Mouse (Mus musculus) gonadal fat pad, adult 2 months (tissue): ENCODE data around the gene Nrm. TPM values are rescaled to one million over a fixed set of nuclear protein-coding genes. Genes with fewer than 3 reads are reported as not detected.

ENCODE experiments used
- DNase-seq: peaks from one replicate; pipeline ENCODE4 v3.0.0-alpha.2; 2012; ENCODE audit warnings: low read depth
- polyA plus RNA-seq: library from polyadenylated mRNA; depleted of rRNA; stranded (reverse); fragments of >200 nt; gene quantifications from 2 replicates; pipeline ENCODE4 v1.2.3, GENCODE M21; 2012; rRNA removed

Nrm gene
- polyA plus RNA-seq, 1 experiment, result 7.8 TPM

DNA sequence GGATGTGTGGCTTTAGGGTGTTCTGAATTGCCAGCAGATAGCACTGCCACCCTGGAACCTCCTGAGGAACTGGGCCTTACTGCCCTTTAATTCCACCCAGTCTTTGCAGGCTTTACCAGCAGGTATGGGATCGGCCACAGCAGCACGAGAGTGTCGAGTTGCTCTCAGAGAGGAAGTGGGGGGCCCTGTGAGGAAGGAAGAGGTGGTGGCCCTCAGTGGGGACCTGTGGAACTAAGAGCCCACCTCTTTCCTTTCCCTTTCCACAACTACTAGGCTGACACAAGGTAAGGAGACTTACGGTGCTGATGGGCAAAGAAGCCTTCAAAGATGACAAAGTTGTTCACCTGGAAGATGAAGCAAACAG is 42.9 kb downstream of the Nrm start:
- no peak for DNase-seq

DNA sequence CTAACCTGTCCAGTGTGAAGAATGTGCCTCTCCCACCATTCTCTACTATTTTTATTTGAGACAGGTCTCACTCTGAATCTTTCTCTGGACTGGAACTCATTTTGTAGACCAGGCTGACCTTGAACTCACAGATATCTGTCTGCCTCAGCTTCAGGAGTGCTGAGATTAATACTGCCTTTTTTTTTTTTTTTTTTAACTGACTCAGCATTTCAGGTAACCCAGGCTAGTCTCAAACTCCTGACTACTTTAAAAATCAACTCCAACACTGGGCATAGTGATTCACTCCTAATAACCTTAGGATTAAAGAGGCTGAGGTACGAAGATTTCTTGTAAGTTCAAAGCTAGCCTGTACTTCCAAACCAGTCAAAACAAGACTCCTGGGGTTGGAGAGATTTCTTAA is 44.5 kb downstream of the Nrm start:
- no peak for DNase-seq

DNA sequence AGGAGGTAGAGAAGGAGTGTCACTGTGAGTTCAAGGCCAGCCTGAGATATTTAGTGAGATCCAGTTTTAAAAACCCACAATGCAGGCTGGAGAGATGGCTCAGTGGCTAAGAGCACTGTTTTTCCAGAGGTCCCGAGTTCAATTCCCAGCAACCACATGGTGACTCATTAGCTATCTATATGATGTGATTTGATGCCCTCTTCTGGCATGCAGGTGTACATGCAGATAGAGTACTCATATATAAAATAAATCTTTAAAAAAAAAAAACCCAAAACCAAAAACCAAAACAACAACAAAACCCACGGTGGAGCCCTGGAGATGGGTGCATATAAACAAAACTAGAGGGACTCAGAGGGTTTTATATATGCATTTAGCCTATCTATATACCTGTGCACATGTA is 46.5 kb downstream of the Nrm start:
- no peak for DNase-seq

DNA sequence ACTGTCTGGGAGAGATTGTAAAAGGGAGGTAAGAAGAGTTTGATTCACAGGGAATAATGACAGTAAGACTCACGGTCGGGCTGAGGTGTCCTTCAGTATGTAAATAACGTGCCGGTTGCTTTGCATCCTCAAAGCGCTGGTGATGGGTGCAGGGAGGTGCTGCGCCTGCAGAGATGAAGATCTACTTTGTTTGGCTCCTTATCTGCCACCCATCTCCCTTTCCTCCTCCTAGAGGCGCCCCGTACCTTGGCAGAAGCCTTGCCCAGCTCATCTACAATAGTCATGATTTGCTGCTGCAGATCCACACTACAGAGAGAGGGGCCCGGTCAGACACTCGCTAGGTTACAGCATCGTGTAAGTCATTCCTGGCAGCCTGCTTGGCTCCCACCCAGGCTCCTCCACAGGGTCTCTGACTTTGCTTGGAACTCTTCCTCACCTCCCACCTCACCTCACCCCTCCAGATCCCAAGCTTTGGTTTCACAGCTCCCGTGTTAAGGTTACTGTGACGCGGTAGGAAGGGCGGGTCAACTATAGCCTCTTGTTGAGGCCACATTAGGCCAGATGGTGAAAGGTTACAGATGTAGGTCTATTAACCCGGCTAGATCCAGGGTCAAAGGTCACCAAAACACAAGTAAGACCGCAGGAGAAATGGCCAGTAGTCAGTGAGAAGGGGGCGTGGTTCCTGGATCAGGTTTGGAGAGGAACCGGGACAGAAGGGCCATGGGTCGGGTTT is 48.2 kb downstream of the Nrm start:
- DNase-seq, result no peak

GRCm38 (mm10) chr17:35909919-35910369 is 48.8 kb downstream of the Nrm start, which contains the start of gene Atat1:
Atat1 (minus strand) TSS chr17:35910075.
- DNase-seq, result no peak

DNA sequence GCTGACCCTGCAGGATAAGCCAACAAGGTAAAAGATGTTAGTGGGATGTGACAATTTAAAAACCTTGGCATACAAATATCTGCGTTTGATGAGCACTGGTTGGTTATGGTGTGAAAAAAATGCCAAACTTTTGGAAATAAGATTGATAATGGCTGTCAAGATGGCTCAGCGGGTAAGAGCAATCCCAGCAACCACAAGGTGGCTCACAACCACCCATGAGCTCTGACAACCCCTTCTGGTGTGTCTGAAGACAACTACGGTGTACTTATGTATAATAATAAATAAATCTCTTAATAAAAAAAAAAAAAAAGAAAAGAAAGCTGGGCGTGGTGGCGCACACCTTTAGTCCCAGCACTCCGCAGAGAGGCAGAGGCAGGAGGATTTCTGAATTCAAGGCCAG is 53.9 kb downstream of the Nrm start:
- DNase-seq, result no peak

Other genes with a start within 250 kb of the Nrm start
- gene Gm9573, start 234.7 kb upstream of the Nrm start, polyA plus RNA-seq, result 0.76 and 6.3 TPM in 2 replicates
- not detected in 2 replicates for gene Mucl3, start 217.6 kb upstream of the Nrm start, polyA plus RNA-seq
- 16.6 and 21.5 TPM in 2 replicates for gene Vars2, start 193.7 kb upstream of the Nrm start, polyA plus RNA-seq
- gene Gtf2h4, start 187.6 kb upstream of the Nrm start, polyA plus RNA-seq, result 20.0 and 24.3 TPM in 2 replicates
- 53.2 and 61.8 TPM in 2 replicates for gene Ddr1, start 156.7 kb upstream of the Nrm start, polyA plus RNA-seq
- 16.8 and 19.5 TPM in 2 replicates for gene Ier3, start 39.6 kb upstream of the Nrm start, polyA plus RNA-seq
- gene Flot1, start 38.1 kb upstream of the Nrm start, polyA plus RNA-seq, result 68.4 and 96.1 TPM in 2 replicates
- gene Tubb5, start 23.0 kb upstream of the Nrm start, polyA plus RNA-seq, result 245 and 297 TPM in 2 replicates
- gene Mdc1, start 19.8 kb upstream of the Nrm start, polyA plus RNA-seq, result 8.2 and 10.0 TPM in 2 replicates
- gene Ppp1r18, start 4.3 kb downstream of the Nrm start, polyA plus RNA-seq, result 43.2 and 48.6 TPM in 2 replicates
- gene Dhx16, start 18.5 kb downstream of the Nrm start, polyA plus RNA-seq, result 49.9 and 52.4 TPM in 2 replicates
- 41.2 and 50.3 TPM in 2 replicates for gene 2310061I04Rik, start 36.1 kb downstream of the Nrm start, polyA plus RNA-seq
- 56.5 and 62.4 TPM in 2 replicates for gene Atat1, start 48.8 kb downstream of the Nrm start, polyA plus RNA-seq
- 86.1 and 110 TPM in 2 replicates for gene Mrps18b, start 55.1 kb downstream of the Nrm start, polyA plus RNA-seq
- 31.1 and 35.8 TPM in 2 replicates for gene Ppp1r10, start 55.1 kb downstream of the Nrm start, polyA plus RNA-seq
- gene Abcf1, start 108.4 kb downstream of the Nrm start, polyA plus RNA-seq, result 57.2 and 59.9 TPM in 2 replicates
- gene Gnl1, start 118.5 kb downstream of the Nrm start, polyA plus RNA-seq, result 20.7 and 30.2 TPM in 2 replicates
- 18.7 and 21.4 TPM in 2 replicates for gene Prr3, start 118.9 kb downstream of the Nrm start, polyA plus RNA-seq
- 1.1 and 1.7 TPM in 2 replicates for gene H2-T24, start 159.2 kb downstream of the Nrm start, polyA plus RNA-seq
- gene H2-T23, start 171.5 kb downstream of the Nrm start, polyA plus RNA-seq, result 86.4 and 99.4 TPM in 2 replicates
- gene H2-T22, start 181.4 kb downstream of the Nrm start, polyA plus RNA-seq, result 59.2 and 59.6 TPM in 2 replicates
- 0.06 TPM in 1 of 2 replicates, not detected in the other for gene Gm6034, start 181.6 kb downstream of the Nrm start, polyA plus RNA-seq
- 0.18 and 0.23 TPM in 2 replicates for gene Gm11127, start 197.1 kb downstream of the Nrm start, polyA plus RNA-seq